Mouse (Mus musculus): ENCODE measurements around the gene Tmem235. TPM values are rescaled to one million over a fixed set of nuclear protein-coding genes. Genes with fewer than 3 reads are reported as not detected.
"Not testable (repeated sequence)": the region's sequence is repeated elsewhere in the genome, so short reads cannot be mapped to it uniquely, and the experiment has no call there.

The Tmem235 gene
- total RNA-seq, 4 experiments from 2014 or later, result not detected

DNA sequence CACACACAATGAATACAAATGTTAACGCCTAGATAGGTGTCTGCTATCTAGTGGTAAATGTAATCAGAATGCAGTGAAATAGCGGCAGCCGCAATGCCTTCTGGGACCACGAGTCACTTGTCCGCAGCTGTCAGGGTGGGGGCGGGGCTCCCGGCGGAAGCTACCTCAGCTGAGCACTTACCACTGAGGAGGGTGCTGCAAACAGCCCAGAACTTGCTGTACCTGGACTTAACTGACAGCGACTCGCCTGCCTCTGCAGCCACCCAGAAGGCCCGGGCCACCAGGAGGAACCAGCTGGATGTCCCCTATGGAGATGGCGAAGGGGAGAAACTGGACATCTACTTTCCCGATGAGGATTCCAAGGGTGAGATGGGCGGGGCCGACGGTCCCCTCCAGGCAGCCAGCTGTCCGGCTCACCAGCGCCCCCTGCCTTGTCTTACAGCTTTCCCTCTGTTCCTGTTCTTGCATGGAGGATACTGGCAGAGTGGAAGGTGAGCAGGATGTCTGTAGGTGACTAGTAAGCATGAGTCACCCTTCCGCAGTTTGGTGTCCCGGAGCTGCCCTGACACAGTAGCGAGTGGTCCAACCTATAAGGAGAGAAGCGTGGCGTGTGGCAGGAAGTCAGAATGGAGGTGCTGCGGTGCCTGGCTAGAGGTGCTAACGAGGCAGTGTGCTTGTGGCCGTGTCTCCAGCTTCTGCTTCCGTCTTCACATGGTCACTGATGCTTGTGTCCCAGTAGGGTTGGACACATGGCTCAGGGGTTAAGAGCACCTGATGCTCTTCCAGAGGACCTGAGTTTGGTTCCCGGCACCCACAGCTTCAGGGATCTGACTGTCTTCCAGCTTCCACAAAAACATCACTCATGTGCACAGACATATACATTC, 28.2 kb upstream of the Tmem235 start:
- DNase-seq (ENCODE audit: low spot score in 2 of 2), result peak; percentile 61 to 72

DNA sequence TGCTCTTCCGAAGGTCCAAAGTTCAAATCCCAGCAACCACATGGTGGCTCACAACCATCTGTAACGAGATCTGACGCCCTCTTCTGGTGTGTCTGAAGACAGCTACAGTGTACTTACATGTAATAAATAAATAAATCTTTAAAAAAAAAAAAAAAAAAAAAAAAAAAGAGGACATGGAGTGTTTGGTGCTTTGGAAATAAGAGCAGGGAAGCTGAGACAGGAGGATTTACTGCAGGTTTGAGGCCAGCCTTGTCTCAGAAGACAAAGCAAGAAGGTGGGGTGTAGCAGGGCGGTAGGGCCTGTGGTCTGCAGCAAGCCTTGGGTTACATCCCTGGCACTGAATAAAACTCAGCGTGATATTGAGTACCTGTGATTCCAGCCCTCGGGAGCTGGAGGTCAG, 27.0 kb upstream of the Tmem235 start:
- DNase-seq (ENCODE audit: low spot score in 2 of 2), result not testable (repeated sequence)

DNA sequence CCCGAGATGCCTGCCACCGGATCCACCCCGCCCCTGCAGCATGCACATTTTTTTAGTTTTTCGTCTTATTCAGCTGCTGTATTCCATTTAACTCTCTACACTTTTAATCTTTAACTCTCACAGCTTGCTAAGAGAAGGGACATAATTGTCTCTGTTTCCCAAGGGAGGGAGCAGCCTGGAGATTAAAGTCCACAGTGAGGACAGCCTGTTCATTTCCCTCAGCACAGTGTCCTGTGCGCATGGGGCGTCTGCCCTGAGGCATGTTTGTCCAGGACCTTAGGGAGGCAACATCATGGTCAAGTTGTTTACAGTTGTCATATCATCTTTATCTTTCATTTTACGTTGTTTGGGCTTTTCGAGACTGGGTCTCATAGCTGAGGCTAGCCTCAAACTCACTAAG, 26.5 kb upstream of the Tmem235 start:
- DNase-seq (ENCODE audit: low spot score in 2 of 2), result no peak

DNA sequence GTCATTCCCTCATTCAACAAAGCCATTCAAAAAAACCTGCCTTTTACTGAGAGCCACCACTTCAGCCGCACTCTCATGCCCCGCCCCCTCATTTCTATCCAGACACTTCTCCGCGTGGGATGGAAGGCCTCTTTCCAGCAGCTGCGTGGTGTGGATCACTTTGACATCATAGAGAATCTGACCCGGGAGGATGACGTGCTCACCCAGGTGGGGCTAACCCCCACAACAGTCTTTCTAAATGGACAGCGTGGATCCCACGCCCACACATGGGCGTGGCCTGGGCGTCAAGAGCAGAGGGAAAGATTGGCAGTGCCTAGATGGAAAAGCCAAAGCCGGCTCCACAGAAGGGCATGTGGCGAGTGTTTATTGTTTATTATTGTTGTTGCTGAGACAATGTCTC, 24.2 kb upstream of the Tmem235 start:
- DNase-seq (ENCODE audit: low spot score in 2 of 2), result no peak

DNA sequence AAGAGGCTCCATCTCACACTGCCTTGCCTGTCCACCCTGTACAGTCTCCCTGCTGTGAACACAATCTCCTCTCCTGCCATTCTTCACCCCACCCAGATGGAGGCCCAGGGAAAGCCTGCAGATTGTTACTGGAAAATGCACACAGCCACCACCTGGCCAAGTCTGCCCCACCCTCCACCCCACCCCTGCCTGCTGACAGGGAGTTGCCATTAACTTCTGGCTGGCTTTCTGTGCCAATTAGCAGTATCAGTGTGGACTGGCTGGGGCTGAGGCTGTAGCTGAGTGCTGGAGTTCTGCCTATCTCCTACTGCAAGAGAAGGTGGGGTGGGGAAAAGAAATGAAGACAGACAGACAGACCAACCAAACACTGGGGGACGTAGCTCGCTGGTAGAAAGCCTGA, 22.0 kb upstream of the Tmem235 start:
- DNase-seq (ENCODE audit: low spot score in 2 of 2), result no peak

DNA sequence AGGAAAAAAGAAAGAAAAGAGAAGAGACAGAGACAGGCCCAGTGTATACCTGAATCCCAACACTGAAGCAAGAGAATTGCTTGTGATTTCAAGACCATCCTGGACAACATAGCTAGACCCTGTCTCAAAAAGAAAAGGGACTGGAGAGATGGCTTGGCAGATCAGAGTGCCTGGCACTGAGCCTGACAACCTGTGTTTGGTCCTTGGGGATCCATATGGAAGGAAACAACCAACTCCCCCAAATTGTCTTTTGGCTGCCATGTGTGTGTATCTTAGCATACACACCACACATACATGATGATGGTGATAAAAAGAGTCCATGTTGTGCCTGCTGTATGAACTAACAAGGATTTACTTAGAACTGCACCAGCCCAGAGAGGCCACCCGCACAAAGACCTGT, 21.5 kb upstream of the Tmem235 start:
- DNase-seq (ENCODE audit: low spot score in 2 of 2), result no peak

DNA sequence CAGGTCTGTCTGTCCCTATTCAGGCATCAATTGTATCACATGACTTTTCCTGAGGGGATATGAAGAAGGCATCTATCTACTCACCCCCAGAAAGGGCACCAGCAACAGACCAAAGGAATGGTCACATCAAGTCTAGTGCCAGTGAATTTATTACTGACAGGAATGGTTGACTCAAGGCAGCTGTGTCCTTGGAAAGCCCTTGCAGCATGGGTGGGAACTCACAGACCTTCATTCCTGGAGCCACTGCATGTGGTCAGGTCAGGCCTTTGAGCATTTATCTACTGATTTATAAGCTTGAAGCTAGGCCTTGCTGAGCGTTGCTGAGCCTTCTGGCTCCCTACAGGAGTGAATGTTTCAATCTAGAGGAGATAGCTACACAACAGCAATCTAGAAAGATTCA, 19.6 kb upstream of the Tmem235 start:
- DNase-seq (ENCODE audit: low spot score in 2 of 2), result no peak

DNA sequence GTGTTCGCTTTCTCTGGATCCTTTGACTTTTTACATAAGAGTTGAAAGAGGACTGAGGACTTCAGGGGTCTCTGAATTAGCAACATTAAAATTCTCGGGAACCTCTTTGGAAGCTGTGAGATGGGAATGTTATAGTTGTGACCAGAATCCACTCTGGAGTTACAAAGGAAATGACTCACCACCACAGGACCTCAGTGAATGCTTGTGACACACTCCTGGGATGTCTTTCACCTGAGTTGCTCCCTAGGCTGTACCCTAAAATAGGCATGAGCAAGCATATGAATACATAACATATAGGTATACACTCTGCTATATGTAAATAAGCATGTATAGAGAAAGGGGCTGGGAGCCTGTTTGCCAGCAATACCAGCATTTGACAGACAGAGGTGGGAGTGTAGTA, 17.1 kb upstream of the Tmem235 start:
- no peak for DNase-seq (ENCODE audit: low spot score in 2 of 2)

DNA sequence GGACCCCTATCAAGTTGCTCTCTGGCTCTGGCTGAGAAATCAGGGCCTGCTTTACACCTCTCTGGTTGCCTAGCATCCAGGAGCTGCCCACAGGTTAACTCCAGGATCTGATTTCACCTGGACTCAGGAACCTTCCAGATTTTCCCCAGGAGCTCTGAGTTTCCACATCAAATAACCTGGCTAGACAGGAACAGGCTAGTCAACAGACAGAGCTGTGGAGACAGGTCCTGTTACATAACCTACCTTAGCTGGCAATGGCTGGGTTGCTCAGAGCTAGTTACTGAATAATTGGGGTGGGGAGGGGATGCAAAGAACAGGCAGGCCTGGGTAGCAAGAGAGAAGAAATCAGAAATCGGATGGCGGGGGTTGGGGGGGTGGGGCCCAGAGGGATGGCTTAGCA, 15.6 kb upstream of the Tmem235 start:
- DNase-seq (ENCODE audit: low spot score in 2 of 2), result no peak

DNA sequence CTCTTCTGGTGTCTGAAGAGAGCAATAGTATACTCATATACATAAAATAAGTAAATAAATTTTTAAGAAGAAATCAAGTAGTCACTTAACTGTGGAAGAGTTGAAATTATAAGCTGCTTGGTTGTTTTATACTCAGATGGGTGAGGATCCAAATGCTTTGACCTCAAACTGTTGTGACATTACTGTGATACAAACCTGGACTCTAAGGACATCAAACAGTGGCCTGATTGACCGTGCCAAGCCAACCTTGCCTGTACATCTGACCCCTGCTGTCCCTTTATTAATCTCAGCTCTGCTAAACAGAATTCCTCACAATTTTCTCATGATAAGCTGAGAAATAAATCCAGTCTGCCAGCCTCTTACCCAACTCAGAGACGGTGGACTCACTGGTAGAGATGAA, 14.9 kb upstream of the Tmem235 start:
- DNase-seq (ENCODE audit: low spot score in 2 of 2), result no peak

DNA sequence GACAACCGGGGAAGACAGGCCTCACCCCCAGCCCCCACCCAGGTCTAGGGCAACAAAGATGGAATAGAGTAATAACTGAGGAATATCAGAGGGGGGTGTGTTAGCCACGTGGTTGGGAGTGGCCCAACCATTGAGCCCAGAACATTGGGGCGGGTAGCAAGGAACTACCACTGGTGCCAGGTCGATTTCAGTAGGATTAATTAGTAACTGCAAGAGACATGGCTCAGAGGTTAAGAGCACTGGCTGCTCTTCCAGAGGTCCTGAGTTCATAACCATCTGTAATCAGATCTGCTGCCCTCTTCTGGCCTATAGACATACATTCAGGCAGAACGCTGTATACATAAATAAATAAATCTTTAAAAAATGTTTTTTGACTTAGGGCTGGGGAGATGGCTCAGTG, 13.9 kb upstream of the Tmem235 start:
- no peak for DNase-seq (ENCODE audit: low spot score in 2 of 2)

DNA sequence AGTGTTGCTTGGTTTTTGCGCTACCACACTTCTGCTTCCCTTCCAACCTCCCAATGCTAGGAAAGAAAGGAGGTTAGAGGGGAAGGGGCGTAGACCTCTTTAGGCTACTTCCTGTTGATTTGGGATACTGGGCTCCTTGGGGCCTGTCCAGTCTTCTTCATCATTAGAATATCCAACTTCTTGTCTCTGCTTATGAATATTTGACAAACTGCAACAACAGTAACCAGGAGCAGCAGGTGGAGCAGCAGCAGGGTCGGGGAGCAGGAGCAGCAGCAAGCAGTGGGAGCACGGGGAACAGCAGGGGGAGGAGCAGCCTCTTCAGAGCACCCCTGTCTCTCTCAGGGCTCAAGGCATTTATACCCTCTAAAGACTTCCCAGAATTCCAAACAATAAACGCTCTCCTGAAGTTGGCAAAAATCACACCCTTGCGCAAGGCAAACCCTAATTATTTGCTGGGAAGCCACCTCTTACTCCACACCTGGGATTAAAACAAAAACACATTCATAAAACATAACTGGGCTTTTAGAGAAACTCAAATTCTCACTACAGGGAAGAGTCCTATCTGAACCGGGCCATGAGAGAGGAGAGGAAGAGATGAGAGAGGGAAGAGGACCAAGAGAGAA, 12.8 kb upstream of the Tmem235 start:
- DNase-seq (ENCODE audit: low spot score in 2 of 2), result no peak

DNA sequence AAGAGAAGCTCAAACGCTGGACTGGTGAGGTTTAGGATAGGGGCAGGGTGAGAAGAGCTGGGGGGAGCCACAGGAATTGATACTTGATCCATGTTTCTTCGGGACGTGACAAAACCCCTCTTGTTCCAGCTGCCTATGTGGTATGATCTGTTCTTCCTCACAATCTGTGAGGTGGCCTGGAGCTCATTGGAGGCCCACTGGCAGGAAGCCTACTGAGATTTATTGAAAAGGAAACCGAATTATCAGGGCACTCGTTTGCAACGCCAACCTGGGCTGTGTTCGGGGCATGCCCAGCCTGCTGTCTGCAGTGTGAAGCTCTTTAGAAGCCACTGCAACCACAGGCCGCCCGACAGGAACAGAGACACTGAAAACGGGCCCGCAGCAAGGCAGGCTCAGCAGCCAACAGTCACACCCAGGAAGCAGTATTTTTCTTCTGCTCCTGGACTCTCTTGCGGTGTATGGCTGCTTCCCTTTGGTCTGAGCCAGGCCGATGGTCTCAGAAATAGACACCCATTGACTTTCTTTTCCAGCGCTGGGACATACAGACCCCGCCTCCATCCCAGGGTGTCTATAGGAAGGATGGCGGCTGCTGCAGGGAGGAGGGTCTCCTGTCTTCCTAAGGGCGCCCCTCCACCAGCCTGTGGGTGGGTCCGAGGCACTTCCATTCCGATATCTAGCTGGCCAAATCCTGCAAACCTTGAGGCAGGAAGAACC, 12.1 kb upstream of the Tmem235 start:
- peak in 1 of 2 experiments; percentile 21 for DNase-seq (ENCODE audit: low spot score in 2 of 2)

DNA sequence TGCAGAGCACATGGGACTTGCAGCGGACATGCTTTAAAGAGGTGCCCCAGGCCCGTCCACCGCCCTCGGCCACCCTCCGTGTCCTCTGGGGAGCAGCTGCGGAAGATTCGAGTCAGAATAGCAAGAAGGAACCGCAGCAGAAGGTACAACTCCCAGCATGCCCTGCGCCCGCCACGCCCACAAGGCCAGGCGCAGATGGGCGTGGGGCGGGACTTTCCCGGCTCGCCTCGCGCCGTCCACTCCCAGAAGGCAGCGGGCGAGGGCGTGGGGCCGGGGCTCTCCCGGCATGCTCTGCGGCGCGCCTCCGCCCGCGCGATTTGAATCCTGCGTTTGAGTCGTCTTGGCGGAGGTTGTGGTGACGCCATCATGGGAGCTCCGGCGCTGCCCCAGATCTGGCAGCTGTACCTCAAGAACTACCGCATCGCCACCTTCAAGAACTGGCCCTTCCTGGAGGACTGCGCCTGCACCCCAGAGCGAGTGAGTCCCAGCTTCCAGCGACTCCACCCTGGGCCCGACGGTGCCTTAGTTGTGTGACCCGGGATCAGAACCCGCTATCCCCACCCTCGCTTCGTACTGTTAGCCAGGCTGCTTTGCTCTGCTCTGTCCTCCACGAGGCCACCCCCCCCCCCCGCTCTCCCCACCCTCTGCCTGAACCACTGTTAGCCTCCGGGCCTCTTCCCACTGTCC, 11.4 kb upstream of the Tmem235 start, which contains the start of gene Birc5:
Birc5 (plus strand) TSS at position 267 of the 687 bp plus-strand sequence.
- peak; percentile 93 to 96 for DNase-seq (ENCODE audit: low spot score in 2 of 2)

DNA sequence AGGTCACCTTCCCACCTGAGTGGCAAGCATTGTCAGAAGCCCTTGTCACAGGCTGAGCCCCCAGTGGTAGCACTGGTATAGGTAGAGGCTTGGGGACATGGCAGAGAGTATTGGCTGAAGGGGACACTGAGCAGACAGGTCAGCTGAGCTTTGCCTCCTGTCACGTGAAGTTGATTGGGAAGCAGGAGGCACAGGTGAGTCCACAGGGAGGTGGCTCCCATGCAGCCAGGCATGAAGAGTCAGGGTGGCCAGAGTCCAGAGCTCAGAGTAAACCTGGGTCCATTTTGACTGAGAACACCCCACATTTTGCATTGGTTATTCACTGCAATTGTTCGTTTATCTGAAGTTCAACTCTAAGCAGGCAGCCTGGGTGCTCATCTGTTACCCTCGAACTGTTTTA, 7.7 kb upstream of the Tmem235 start:
- no peak for DNase-seq (ENCODE audit: low spot score in 2 of 2)

DNA sequence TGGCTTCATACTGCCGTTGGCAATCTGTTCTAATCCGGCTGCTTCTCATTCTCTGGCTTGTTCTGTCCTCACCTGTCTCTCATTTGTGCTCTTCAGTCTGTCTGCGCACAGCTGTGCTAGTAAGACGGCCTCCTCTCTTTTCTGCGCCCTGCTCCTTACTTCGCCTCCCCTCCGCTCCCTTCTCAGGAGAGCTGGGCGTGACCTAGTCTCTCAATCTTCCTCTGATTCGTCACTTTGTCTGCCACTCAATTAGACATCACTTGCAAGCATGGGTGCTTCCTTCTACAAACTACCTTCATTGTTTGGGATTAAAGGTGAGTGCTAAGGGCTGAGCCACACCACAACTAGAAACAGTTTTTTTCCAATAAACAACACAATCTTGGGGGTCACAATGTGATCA, 6.3 kb upstream of the Tmem235 start:
- no peak for DNase-seq (ENCODE audit: low spot score in 2 of 2)

DNA sequence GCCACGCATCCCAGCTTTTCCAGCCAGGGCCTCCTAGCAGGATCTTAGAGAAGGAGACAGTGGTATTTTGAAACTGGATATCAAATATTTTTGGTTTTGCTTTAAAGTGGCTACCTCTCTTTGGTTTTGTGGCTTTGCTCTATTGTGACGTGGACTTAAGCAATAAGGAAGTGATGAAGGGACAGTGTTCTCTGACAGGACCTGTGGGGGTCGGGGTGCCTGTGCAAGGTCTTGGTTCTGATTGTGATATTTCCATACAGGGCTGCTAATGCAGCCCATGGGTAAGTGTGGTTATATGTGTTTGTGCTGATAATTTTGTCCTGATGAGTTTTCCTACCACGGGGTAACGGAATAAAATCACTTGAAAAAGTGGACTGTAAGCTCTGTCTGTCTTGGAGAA, 5.2 kb upstream of the Tmem235 start:
- DNase-seq (ENCODE audit: low spot score in 2 of 2), result no peak

DNA sequence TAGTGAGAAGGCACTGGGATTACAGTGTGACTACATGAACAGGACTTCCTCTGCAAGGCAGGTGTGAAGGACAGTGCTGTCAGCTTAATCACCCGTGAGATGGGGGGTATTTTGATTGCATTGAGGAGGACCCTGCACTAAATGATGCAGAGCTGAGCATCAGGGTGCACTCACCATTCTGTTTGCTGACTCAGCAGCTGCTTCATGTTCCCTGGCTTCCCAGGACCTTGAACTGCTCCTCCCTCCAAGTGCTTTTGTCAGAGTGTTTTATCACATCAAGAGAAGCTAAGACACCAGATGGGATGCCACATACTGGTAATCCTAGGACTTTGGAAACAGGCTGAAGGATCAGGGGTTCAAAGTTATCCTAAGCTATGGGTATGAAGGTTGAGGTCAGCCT, 4.6 kb upstream of the Tmem235 start:
- DNase-seq (ENCODE audit: low spot score in 2 of 2), result no peak

DNA sequence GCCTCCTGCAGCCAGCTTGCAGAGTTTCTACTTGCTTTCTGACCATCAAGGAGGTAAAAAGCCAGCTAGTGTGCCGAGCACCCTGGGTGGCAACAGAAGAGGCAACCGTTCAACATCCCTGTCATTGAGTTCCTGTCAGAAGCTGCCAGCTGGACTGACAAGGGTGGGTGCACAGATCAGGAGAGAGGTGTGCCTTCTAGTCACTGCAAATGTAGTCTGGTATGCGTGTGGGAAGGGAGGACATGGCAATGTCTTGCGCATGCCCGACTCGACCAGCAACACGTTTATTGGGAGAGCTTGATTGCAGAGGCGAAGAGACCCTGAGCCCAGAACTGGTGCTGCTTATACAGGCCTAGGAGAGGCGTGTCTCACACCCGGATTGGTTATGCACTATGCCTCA, 3.1 kb upstream of the Tmem235 start:
- no peak for DNase-seq (ENCODE audit: low spot score in 2 of 2)

DNA sequence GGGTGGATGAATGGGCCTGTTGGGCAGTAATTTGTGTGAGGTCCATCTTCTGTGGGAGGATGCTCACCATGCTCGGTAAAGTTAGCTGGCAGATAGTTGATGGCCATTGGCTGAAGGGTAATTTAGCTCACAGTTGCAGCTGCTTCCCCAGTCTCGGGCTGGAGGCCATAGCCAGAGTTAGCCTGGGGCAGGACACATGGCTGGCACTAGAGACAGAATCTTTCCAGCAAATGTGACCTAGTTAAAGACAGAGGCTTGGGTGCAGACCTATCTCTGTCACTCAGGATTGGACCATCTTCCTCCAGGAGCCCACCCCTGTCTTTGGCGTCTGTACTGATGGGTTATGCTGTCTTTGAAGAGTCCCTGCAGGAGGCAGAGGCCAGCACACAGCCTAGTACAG, 2.2 kb upstream of the Tmem235 start:
- DNase-seq (ENCODE audit: low spot score in 2 of 2), result no peak

DNA sequence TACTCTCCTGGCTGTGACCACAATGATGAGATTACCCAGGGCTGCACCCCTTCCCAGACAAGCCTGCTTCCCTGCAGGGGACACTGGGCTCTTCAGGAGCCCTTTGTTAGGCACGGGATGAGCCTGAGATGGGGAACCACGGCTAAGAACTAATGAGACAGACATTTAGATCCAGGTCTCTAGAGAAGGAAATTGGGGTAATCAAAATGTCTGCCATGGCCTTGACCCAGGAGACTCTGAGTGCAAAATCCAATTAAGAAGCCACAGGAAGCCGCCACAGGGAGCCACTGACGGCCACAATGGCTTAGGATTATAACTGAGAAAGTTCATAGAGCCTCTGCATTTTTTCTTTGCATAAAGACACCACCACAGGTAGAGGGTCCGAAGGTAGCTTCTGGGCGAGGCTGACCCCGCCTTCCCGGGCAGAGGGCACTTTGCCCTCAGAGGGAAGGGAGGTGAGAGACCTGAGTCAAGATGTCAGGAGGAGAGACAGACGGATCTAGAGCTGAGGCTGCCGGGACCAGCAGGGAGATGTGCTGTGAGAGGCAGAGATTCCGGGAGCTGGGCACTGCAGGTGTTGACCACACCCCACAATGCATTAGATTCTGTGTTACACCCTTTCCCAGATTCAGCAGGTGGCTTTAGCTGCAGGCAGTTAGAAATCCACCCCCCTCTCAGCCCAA, 2.8 kb downstream of the Tmem235 start:
- no peak for DNase-seq (ENCODE audit: low spot score in 2 of 2)
